Mouse (Mus musculus) heart, embryonic 16.5 days (tissue): Measurements from ENCODE around the gene Acss2. TPM values are rescaled to one million over a fixed set of nuclear protein-coding genes. Genes with fewer than 3 reads are reported as not detected.
A peak's percentile ranks its signal among the peaks of the same experiment; 100 is the strongest.

Source experiments
- ATAC-seq: fragments of 200-750 bp; cut with Nextera tagmentation; replicated peaks from 2 replicates; pipeline ENCODE4 v1.8.0; 2017; ENCODE audit warnings: moderate number of reproducible peaks; ENCODE audit not compliant: insufficient read depth, low FRiP score; ENCODE audit errors: extremely low read depth
- H3K27ac ChIP-seq: fragments of 300-500 bp; sonication (generic); 2 replicates; pipeline ENCODE4 v1.5.1; 2014; ENCODE audit warnings: mild to moderate bottlenecking, low read length, control low read depth, moderate library complexity
- H3K27me3 ChIP-seq: fragments of 300-500 bp; sonication (generic); 2 replicates; pipeline ENCODE4 v1.6.1; 2014; ENCODE audit warnings: low read length, mixed read lengths; ENCODE audit not compliant: control insufficient read depth, insufficient read depth
- H3K36me3 ChIP-seq: fragments of 300-500 bp; sonication (generic); 2 replicates; pipeline ENCODE4 v1.6.1; 2014; ENCODE audit not compliant: control insufficient read depth, insufficient read depth
- H3K4me1 ChIP-seq: fragments of 300-500 bp; sonication (generic); 2 replicates; pipeline ENCODE4 v1.6.1; 2014; ENCODE audit warnings: low read length, mixed read lengths; ENCODE audit not compliant: control insufficient read depth, insufficient read depth
- H3K4me2 ChIP-seq: fragments of 300-500 bp; sonication (generic); 2 replicates; pipeline ENCODE4 v1.6.1; 2014; ENCODE audit warnings: low read depth, mild to moderate bottlenecking, control low read depth, low read length
- H3K4me3 ChIP-seq: fragments of 300-500 bp; sonication (generic); 2 replicates; pipeline ENCODE4 v1.5.1; 2014; ENCODE audit warnings: mild to moderate bottlenecking, control low read depth, low read length
- H3K9ac ChIP-seq: fragments of 300-500 bp; sonication (generic); 2 replicates; pipeline ENCODE4 v1.6.1; 2014; ENCODE audit warnings: low read length, control low read depth
- H3K9me3 ChIP-seq: fragments of 300-500 bp; sonication (generic); replicated peaks from 2 replicates; pipeline ENCODE4 v1.6.1; 2016; ENCODE audit warnings: low read length; ENCODE audit not compliant: control insufficient read depth
- WGBS: fragments of 180-500 bp; shearing (Covaris S2); extraction: QIAGEN DNeasy Blood & Tissue Kit; methylation state at CpG from one replicate; pipeline ENCODE4 v1.1.7; 2014; 5-methylcytosine and 5-hydroxymethylcytosine counted together
- polyA plus RNA-seq: library from polyadenylated mRNA; unstranded; fragments of >200 nt; fragmentation: Nextera tagmentation; extraction: Ambion mirVana; gene quantifications from 2 replicates; pipeline ENCODE4 v1.2.1, GENCODE M21; 2015

Gene Acss2
- polyA plus RNA-seq, 1 experiment from 2014 or later = 24.7 TPM

DNA sequence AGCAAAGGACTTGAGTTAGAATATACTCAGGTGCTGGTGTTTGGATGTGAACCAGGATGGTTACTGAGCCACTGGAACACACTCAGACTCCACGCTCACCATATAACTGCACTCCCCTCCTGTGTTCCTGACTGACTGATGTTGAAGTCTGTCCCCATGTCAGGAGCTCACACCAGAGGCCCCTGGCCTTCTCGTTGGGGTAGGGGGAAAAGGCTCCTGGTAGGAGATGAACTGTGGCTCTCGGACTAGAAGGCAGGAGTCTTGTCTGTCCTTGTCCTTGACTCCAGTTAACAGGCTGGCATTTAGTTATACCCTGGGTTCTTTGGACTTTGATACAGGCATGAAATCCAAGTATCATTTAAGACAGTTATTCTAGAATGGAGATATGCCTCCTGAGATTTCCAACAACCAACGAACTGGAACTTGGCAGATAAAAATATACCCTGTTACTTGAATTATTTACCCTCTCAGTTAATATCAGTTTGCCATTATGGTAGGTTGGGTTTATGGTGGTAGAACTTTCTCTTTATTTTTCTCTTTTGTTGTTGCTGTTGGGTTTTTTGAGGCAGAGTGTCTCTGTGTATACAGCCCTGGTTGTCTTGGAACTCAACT lies 64.7 kb downstream of the Acss2 start:
- H3K4me1 ChIP-seq = no peaks in the 10 kb centered on the region
- 71% methylated on average over 4 of the region's 4 CpGs for WGBS
- no peaks in the 10 kb centered on the region for H3K27me3 ChIP-seq
- H3K9me3 ChIP-seq = no peaks in the 10 kb centered on the region
- H3K9ac ChIP-seq = no peak overlapping the region
- no peaks in the 10 kb centered on the region for H3K36me3 ChIP-seq
- ATAC-seq = no peak
- H3K4me2 ChIP-seq = no peak overlapping the region
- no peak overlapping the region for H3K27ac ChIP-seq
- H3K4me3 ChIP-seq = no peak overlapping the region

DNA sequence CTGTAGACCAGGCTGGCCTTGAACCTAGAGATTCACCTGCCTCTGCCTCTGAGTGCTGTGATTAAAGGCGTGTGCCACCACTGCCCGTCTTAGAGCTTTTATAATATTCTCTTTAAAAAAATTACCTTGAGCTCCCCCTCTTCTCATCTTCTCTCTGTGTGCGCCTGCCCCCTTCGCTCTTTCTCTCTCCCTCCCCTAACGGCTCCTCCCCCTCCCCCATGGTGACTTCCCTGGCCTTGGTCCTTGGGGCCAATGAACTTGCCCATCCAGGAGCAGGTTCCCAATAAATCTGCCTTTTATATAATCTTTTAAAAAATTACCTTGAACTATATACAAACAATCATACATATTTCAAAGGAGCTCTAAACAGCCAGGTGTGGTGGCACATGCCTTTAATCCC lies 65.2 kb downstream of the Acss2 start:
- H3K27ac ChIP-seq = no peak overlapping the region
- no peaks in the 10 kb centered on the region for H3K27me3 ChIP-seq
- H3K4me3 ChIP-seq = no peak overlapping the region
- 86% methylated on average over 5 of the region's 5 CpGs for WGBS
- no peaks in the 10 kb centered on the region for H3K4me1 ChIP-seq
- no peak for ATAC-seq
- H3K4me2 ChIP-seq = no peak overlapping the region
- H3K36me3 ChIP-seq = no peaks in the 10 kb centered on the region
- no peaks in the 10 kb centered on the region for H3K9me3 ChIP-seq
- H3K9ac ChIP-seq = no peak overlapping the region

DNA sequence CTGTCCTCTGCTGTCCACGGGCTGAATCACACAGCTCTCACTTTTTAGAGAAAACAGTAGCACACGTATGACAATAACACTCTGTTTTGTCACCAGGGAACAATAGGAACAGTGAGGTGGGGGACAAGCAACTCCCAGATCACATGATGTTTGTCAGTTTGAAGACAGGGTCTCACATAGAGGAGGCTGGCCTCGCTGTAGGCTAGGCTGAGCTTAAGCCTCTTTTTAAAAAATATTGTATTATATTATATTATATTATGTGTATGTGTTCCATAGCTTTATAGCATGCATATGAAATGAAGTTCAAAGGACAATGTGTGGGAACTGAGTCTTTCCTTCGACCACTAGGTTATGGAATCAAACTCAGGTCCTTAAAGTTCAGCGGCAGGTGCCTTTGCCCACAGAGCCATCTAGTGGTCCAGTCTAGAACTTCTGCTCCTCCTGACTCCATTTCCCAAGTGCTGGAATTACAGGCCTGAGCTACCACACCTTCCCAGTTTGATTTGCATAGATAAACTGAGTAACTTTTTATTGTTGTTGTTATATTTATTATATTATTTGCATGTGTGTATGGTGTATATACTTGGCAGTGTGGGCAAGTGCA lies 66.3 kb downstream of the Acss2 start:
- ATAC-seq = no peak
- Histone ChIP-seq H3K27me3 (no peaks in the 10 kb centered on the region), H3K4me1 (no peaks in the 10 kb centered on the region), H3K9ac (no peak overlapping the region), H3K27ac (no peak overlapping the region), H3K36me3 (no peaks in the 10 kb centered on the region), H3K4me3 (no peak overlapping the region), H3K4me2 (no peak overlapping the region), H3K9me3 (no peaks in the 10 kb centered on the region)
- 50% methylated on average over 5 of the region's 5 CpGs for WGBS

DNA sequence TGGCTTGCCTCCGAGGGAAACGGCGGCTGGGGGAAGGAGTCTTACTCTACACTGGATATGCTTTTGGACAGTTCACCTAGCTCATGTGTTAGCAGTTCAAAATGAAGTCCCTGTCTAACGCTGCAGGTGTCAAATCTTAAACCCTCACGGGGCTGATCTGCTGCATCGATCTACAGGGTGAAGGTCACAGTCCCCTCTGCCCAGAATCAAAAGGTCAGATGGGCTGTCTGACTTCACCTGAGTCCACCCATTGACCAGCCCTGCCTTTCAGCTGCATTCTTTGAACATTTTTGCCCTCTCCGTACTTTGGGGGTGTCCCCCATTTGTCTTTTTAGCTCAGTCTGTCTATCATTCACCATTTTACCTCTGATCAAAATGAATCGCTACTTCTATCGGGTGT lies 67.3 kb downstream of the Acss2 start:
- ATAC-seq = no peak

DNA sequence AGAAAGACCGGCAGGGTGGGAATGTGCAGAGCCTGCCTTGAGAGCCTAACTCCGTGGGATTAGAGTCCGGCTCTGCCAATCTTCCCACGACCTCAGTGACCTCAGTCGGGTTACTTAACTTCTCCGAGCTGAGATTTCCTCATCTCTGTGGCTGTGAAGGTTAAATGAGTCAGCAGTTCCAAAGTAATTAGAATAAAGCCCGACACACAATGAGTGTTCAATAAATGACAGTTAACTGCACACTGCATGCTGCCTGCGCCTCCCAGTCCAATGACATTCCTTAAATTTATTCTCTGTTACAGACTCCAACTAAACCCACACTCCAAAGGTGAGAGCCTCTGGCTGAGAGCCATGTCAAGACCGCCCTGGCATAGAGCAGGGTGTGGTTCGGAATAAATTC lies 67.7 kb downstream of the Acss2 start:
- Histone ChIP-seq H3K27me3 (no peaks in the 10 kb centered on the region), H3K4me1 (no peaks in the 10 kb centered on the region), H3K9me3 (no peaks in the 10 kb centered on the region), H3K4me3 (no peak overlapping the region), H3K9ac (no peak overlapping the region), H3K4me2 (no peak overlapping the region), H3K27ac (no peak overlapping the region), H3K36me3 (no peaks in the 10 kb centered on the region)
- 56% methylated on average over 10 of the region's 10 CpGs for WGBS
- ATAC-seq = no peak

More for the DNA sequence above, 67.3 kb downstream of the Acss2 start:
- Histone ChIP-seq H3K9ac (no peak overlapping the region), H3K4me2 (no peak overlapping the region), H3K9me3 (no peaks in the 10 kb centered on the region), H3K4me3 (no peak overlapping the region), H3K4me1 (no peaks in the 10 kb centered on the region), H3K27ac (no peak overlapping the region), H3K36me3 (no peaks in the 10 kb centered on the region), H3K27me3 (no peaks in the 10 kb centered on the region)
- 84% methylated on average over 9 of the region's 9 CpGs for WGBS

DNA sequence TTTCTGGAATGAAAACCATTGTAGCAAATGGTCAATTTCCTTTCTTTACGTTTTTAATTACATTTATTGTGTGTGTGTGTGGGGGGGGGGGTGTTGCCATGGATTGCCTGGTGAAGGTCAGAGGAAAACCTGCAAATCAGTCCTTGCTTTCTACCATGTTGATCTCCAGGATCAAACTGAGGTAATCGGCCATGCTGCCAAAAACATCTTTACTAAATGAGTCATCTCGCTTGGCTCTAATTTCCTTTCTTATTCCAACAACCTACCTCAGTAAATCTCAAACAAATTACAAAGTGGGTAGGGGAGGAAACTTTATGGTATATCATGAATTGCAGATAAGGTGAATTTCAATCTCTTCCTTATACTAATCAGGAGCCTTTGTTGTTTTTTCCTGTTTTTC lies 70.4 kb downstream of the Acss2 start:
- no peak for ATAC-seq
- H3K27me3 ChIP-seq = no peaks in the 10 kb centered on the region
- 71% methylated on average over 3 of the region's 3 CpGs for WGBS

DNA sequence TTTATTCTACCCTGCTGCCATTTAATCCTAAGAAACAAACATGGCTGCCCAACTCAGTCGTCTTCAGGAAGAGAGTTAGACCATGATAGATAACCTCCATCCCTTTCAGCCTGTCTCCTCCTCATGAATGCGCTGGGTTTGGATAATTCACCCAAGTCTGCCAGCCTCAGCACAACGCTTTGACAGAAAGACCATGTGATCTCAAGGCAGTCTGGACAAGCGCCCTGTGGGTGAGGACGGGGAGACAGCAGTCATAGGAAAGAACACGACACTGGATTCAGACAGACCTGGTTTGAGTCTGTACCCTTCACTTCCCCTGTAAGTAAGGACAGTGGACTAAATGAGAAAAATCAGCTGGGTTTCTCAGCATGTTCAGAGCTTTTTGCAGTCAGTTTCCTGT lies 71.8 kb downstream of the Acss2 start:
- Histone ChIP-seq H3K36me3 (no peaks in the 10 kb centered on the region), H3K9me3 (no peaks in the 10 kb centered on the region), H3K9ac (no peak overlapping the region), H3K27me3 (no peaks in the 10 kb centered on the region), H3K27ac (no peak overlapping the region), H3K4me1 (peaks cover 11% of the 10 kb centered on the region), H3K4me3 (no peak overlapping the region), H3K4me2 (no peak overlapping the region)
- ATAC-seq = no peak
- 70% methylated on average over 6 of the region's 6 CpGs for WGBS

More for the DNA sequence above, 70.4 kb downstream of the Acss2 start:
- H3K4me1 ChIP-seq = peaks cover 11% of the 10 kb centered on the region
- H3K27ac ChIP-seq = no peak overlapping the region
- H3K36me3 ChIP-seq = no peaks in the 10 kb centered on the region
- H3K9me3 ChIP-seq = no peaks in the 10 kb centered on the region
- no peak overlapping the region for H3K9ac ChIP-seq
- H3K4me3 ChIP-seq = no peak overlapping the region
- H3K4me2 ChIP-seq = no peak overlapping the region

DNA sequence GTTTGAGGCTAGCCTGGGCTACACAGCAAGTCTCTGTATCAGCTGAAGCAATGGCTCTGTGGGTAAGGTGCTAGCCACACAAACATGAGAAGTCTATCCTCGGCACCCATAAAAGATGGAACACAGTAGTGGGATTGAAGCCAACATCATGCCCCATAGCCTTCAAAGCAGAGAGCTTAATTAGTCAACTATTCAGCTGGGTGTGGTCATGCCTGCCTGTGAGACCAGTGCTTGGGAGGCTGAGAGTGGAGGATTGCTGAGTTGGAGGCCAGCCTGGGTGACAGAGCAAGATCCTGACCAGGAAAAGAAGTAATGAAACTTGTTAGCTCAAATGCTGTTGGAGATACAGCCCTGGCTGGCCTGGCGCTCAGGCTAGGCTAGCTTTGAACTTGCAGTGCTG lies 73.1 kb downstream of the Acss2 start:
- ATAC-seq = no peak
- Histone ChIP-seq H3K4me2 (no peak overlapping the region), H3K4me1 (peaks cover 11% of the 10 kb centered on the region), H3K9me3 (no peaks in the 10 kb centered on the region), H3K36me3 (no peaks in the 10 kb centered on the region), H3K27ac (no peak overlapping the region), H3K27me3 (no peaks in the 10 kb centered on the region), H3K9ac (peak overlapping the region; percentile 74), H3K4me3 (no peak overlapping the region)
- WGBS = 87% methylated on average over 2 of the region's 2 CpGs

DNA sequence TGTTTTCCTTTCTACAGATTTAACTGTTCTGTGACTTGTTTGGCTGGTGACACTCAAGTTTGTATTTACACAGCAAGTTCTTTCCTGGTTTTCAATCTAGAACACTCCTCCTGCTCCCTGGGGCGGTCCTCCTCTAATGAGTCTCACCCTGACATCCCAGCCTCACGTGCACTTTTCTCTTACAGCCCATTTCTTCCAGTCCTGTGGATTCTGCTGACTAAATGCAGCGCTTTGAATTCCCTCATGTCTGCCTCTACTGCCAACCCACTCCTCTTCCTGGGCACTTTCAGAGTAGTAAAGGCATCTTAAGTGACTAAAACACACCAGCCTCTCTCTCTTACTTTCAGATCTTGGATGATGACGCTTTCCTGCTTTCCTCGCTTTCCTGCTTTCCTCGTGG lies 73.9 kb downstream of the Acss2 start:
- Histone ChIP-seq H3K4me1 (peaks cover 11% of the 10 kb centered on the region), H3K9ac (peak overlapping the region; percentile 74), H3K4me2 (peak overlapping the region; percentile 90), H3K36me3 (no peaks in the 10 kb centered on the region), H3K27me3 (no peaks in the 10 kb centered on the region), H3K9me3 (no peaks in the 10 kb centered on the region), H3K4me3 (peak overlapping the region; percentile 73), H3K27ac (peak overlapping the region; percentile 88)
- WGBS = 8% methylated on average over 6 of the region's 6 CpGs
- no peak for ATAC-seq
